Mouse (Mus musculus): ENCODE results near the gene Prkch. TPM values are rescaled to one million over a fixed set of nuclear protein-coding genes. Genes with fewer than 3 reads are reported as not detected.

The Prkch gene
- total RNA-seq, 2 experiments from 2014 or later = 7.3 to 9.1 TPM

GRCm38 (mm10) chr12:73671540-73671939, 86.9 kb downstream of the Prkch start:
- DNase-seq = no peak
- intact Hi-C loops (cut with DNase I) = no loop called here

GRCm38 (mm10) chr12:73672007-73672406, 87.4 kb downstream of the Prkch start:
- peak; percentile 53 for DNase-seq
- intact Hi-C loops (cut with DNase I) = no loop called here

- intact Hi-C loops (cut with DNase I) = no loop called here
Observed at GRCm38 (mm10) chr12:73673783-73674182, 89.2 kb downstream of the Prkch start.

GRCm38 (mm10) chr12:73675212-73675611, 90.6 kb downstream of the Prkch start:
- intact Hi-C loops (cut with DNase I) = no loop called here
- no peak for DNase-seq

More at GRCm38 (mm10) chr12:73673783-73674182, 89.2 kb downstream of the Prkch start:
- DNase-seq = peak; percentile 88

- DNase-seq = no peak
- intact Hi-C loops (cut with DNase I) = no loop called here
Observed at GRCm38 (mm10) chr12:73679400-73679801, 94.8 kb downstream of the Prkch start.

GRCm38 (mm10) chr12:73682921-73683346, 98.3 kb downstream of the Prkch start:
- intact Hi-C loops (cut with DNase I) = no loop called here
- DNase-seq = no peak

GRCm38 (mm10) chr12:73685875-73686274, 101.3 kb downstream of the Prkch start:
- intact Hi-C loops (cut with DNase I) = loop anchor here (5.0 kb wide), 1 partner anchor 104 kb away; the partner anchor contains the start of gene Prkch

GRCm38 (mm10) chr12:73686456-73686855, 101.9 kb downstream of the Prkch start:
- no peak for DNase-seq
- intact Hi-C loops (cut with DNase I) = loop anchor here (5.0 kb wide), 1 partner anchor 104 kb away; the partner anchor contains the start of gene Prkch

More at GRCm38 (mm10) chr12:73685875-73686274, 101.3 kb downstream of the Prkch start:
- DNase-seq = no peak

GRCm38 (mm10) chr12:73687077-73688035, 102.8 kb downstream of the Prkch start:
- intact Hi-C loops (cut with DNase I) = loop anchor here (5.0 kb wide), 1 partner anchor 105 kb away; the partner anchor contains the start of gene Prkch
- peak; percentile 41 for DNase-seq

GRCm38 (mm10) chr12:73692321-73692720, 107.7 kb downstream of the Prkch start:
- intact Hi-C loops (cut with DNase I) = loop anchor here (2.0 kb wide), 1 partner anchor 128 kb away; no protein-coding TSS in a partner anchor

GRCm38 (mm10) chr12:73693347-73693746, 108.8 kb downstream of the Prkch start:
- intact Hi-C loops (cut with DNase I) = loop anchor here (2.0 kb wide), 1 partner anchor 129 kb away; no protein-coding TSS in a partner anchor
- peak; percentile 71 for DNase-seq

More at GRCm38 (mm10) chr12:73692321-73692720, 107.7 kb downstream of the Prkch start:
- DNase-seq = no peak

GRCm38 (mm10) chr12:73694690-73695089, 110.1 kb downstream of the Prkch start:
- intact Hi-C loops (cut with DNase I) = no loop called here
- no peak for DNase-seq

GRCm38 (mm10) chr12:73695110-73695509, 110.5 kb downstream of the Prkch start:
- intact Hi-C loops (cut with DNase I) = no loop called here
- DNase-seq = no peak

- intact Hi-C loops (cut with DNase I) = no loop called here
- DNase-seq = no peak
Observed at GRCm38 (mm10) chr12:73696084-73696483, 111.5 kb downstream of the Prkch start.

GRCm38 (mm10) chr12:73696946-73697345, 112.3 kb downstream of the Prkch start:
- no peak for DNase-seq
- intact Hi-C loops (cut with DNase I) = no loop called here

GRCm38 (mm10) chr12:73698436-73698835, 113.8 kb downstream of the Prkch start:
- DNase-seq = no peak
- intact Hi-C loops (cut with DNase I) = no loop called here

- intact Hi-C loops (cut with DNase I) = no loop called here
- no peak for DNase-seq
Observed at GRCm38 (mm10) chr12:73698841-73699240, 114.2 kb downstream of the Prkch start.

- DNase-seq = no peak
- intact Hi-C loops (cut with DNase I) = loop anchor here (10.0 kb wide), 1 partner anchor 235 kb away; the partner anchor contains the start of gene Gm49321
Observed at GRCm38 (mm10) chr12:73699471-73700186, 115.0 kb downstream of the Prkch start.

- no peak for DNase-seq
- intact Hi-C loops (cut with DNase I) = loop anchor here (10.0 kb wide), 1 partner anchor 234 kb away; the partner anchor contains the start of gene Gm49321
Observed at GRCm38 (mm10) chr12:73700544-73701069, 116.0 kb downstream of the Prkch start.

- intact Hi-C loops (cut with DNase I) = loop anchor here (10.0 kb wide), 1 partner anchor 233 kb away; the partner anchor contains the start of gene Gm49321
Observed at GRCm38 (mm10) chr12:73701999-73702398, 117.4 kb downstream of the Prkch start.

More at GRCm38 (mm10) chr12:73701999-73702398, 117.4 kb downstream of the Prkch start:
- no peak for DNase-seq
